Mouse (Mus musculus): ENCODE results near the gene Ston2. TPM values are rescaled to one million over a fixed set of nuclear protein-coding genes. Genes with fewer than 3 reads are reported as not detected.
"Not testable (repeated sequence)": the region's sequence is repeated elsewhere in the genome, so short reads cannot be mapped to it uniquely, and the experiment has no call there.

The Ston2 gene
- polyA plus RNA-seq, 1 experiment from 2014 or later: 4.3 TPM

DNA sequence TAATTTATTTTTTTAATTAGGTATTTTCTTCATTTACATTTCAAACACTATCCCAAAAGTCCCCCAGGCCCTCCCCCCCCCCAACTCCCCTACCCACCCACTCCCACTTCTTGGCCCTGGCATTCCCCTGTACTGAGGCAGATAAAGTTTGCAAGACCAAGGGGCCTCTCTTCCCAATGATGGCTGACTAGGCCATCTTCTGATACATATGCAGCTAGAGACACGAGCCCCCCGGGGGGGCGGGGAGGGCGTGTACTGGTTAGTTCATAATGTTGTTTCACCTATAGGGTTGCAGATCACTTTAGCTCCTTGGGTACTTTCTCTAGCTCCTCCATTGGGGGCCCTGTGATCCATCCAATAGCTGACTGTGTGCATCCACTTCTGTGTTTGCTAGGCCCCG lies 41.3 kb downstream of the Ston2 start:
- WGBS: 83% methylated on average over 5 of the region's 5 CpGs
- not testable (repeated sequence) for ATAC-seq (ENCODE audit: extremely low read depth, insufficient number of reproducible peaks, low FRiP score, low TSS enrichment); H3K4me3 ChIP-seq

DNA sequence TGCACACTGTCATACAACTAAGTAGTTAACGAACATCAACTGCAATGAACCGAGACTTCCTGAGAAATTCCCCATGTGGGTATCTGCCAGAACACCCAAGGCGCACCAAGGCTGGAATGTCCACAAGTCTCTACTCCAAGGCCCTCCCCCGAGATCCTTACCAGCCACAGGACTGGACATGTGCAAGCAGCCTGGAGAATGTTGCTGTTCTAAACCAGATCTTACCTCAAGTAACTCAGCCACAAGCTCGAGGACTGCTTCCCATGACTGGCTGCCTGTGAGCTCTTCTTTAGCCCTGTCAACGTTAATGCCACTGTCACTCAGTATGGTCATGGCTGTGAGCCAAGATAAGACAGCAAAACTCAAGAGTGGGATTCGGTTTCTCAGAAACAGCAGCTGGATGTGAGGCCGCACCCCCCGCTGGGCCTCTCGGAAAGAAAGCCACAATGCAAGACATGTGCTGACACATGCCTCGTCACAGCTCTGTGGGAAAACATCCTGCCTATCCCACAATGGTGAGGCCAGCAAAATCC lies 42.4 kb downstream of the Ston2 start:
- H3K27ac ChIP-seq (replicated peaks): peak overlapping the region; percentile 62; the same call in 1 of the 2 replicates
- peaks cover 14% of the 10 kb centered on the region for H3K27me3 ChIP-seq (replicated peaks)
- peak overlapping the region; percentile 21; the same call in 1 of the 2 replicates for H3K9ac ChIP-seq
- no peaks in the 10 kb centered on the region for H3K9me3 ChIP-seq
- H3K4me2 ChIP-seq: peak overlapping the region; percentile 40
- peak overlapping the region; percentile 27 for H3K4me3 ChIP-seq
- no peaks in the 10 kb centered on the region for H3K36me3 ChIP-seq
- ATAC-seq (ENCODE audit: extremely low read depth, insufficient number of reproducible peaks, low FRiP score, low TSS enrichment): peak; percentile 75
- WGBS: 23% methylated on average over 11 of the region's 11 CpGs
- H3K4me1 ChIP-seq: peaks cover 29% of the 10 kb centered on the region

More for the DNA sequence above, 41.3 kb downstream of the Ston2 start:
- H3K27ac ChIP-seq (replicated peaks); H3K9me3 ChIP-seq; H3K9ac ChIP-seq; H3K36me3 ChIP-seq: not testable (repeated sequence)
- H3K4me2 ChIP-seq: 0 out of 2 replicates have a peak overlapping the region, but pooled peaks have one; percentile 40
- peaks cover 29% of the 10 kb centered on the region for H3K4me1 ChIP-seq
- H3K27me3 ChIP-seq (replicated peaks): peaks cover 14% of the 10 kb centered on the region

DNA sequence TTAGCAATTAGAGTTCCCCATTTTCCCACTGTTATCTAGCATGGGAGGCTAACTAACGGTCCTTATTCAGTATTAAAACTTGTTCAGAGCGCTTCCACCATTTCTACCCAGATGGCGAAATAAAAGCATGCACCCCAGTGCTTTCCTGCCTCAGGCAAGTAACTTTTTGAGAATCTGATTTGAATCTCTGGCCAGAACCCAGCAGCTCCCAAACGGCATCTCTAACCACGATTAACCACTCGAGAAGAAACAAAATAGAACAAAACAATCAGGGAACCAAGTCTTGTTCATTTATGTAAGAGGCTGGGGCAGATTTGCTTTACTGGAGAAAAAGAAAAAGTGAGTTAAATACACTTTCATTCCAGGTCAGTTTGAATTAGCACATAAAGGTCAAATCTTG lies 44.1 kb downstream of the Ston2 start:
- Histone ChIP-seq H3K4me2 (peak overlapping the region; percentile 38; the same call in 1 of the 2 replicates), H3K27ac (replicated peaks) (no peak overlapping the region), H3K36me3 (no peaks in the 10 kb centered on the region), H3K9me3 (no peaks in the 10 kb centered on the region), H3K9ac (no peak overlapping the region), H3K27me3 (replicated peaks) (peaks cover 6% of the 10 kb centered on the region), H3K4me1 (peaks cover 26% of the 10 kb centered on the region), H3K4me3 (peak overlapping the region; percentile 19; the same call in 1 of the 2 replicates)
- WGBS: 88% methylated on average over 6 of the region's 6 CpGs
- ATAC-seq (ENCODE audit: extremely low read depth, insufficient number of reproducible peaks, low FRiP score, low TSS enrichment): no peak

DNA sequence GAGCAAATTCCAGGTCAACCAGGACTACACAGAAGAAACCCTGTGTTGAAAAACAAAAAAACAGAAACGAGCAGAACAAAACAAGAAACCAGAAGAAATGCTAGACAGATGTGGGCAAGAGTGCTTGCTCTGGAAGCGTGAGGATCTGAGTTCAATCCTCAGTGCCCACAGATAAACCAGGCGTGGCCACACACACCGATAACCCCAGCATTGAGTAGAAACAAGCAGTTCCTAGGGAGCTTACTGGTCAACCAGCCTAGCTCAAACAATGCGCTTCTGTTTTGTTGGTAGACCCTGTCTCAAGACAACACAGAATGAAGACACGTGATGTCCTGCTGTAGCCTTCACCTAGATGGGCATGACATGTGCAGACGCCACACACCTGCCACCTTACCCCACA lies 45.3 kb downstream of the Ston2 start:
- Histone ChIP-seq H3K4me2 (peak overlapping the region; percentile 38; the same call in 1 of the 2 replicates), H3K27ac (replicated peaks) (no peak overlapping the region), H3K9ac (no peak overlapping the region), H3K4me1 (peaks cover 17% of the 10 kb centered on the region), H3K36me3 (no peaks in the 10 kb centered on the region), H3K9me3 (no peaks in the 10 kb centered on the region), H3K4me3 (no peak overlapping the region; the same call in 1 of the 2 replicates), H3K27me3 (replicated peaks) (peaks cover 5% of the 10 kb centered on the region; the same call in 1 of the 2 replicates)
- 87% methylated on average over 7 of the region's 7 CpGs for WGBS
- no peak for ATAC-seq (ENCODE audit: extremely low read depth, insufficient number of reproducible peaks, low FRiP score, low TSS enrichment)

DNA sequence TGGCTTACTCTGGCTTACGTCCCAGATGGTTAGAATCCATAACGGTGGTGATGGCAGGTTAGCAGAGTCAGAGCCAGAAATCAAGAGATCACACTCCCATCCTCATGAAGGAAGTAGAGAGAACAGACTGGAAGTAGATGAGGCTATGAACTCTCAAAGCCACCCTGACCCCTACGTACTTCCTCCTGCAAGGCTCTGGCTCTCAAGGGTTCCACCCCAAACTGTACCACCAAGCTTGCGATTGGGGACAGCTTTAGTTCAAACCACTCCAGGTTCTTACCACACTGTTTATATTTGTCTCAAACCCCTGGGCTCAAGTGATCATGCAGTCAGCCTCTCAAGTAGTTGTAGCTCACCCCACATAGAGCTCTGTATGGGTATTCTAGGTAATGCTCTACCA lies 49.8 kb downstream of the Ston2 start:
- Histone ChIP-seq H3K9ac (no peak overlapping the region), H3K4me3 (no peak overlapping the region), H3K27ac (replicated peaks) (no peak overlapping the region), H3K36me3 (no peaks in the 10 kb centered on the region), H3K9me3 (no peaks in the 10 kb centered on the region), H3K27me3 (replicated peaks) (no peaks in the 10 kb centered on the region), H3K4me1 (peaks cover 23% of the 10 kb centered on the region), H3K4me2 (no peak overlapping the region)
- ATAC-seq (ENCODE audit: extremely low read depth, insufficient number of reproducible peaks, low FRiP score, low TSS enrichment): no peak
- WGBS: 89% methylated on average over 4 of the region's 4 CpGs

DNA sequence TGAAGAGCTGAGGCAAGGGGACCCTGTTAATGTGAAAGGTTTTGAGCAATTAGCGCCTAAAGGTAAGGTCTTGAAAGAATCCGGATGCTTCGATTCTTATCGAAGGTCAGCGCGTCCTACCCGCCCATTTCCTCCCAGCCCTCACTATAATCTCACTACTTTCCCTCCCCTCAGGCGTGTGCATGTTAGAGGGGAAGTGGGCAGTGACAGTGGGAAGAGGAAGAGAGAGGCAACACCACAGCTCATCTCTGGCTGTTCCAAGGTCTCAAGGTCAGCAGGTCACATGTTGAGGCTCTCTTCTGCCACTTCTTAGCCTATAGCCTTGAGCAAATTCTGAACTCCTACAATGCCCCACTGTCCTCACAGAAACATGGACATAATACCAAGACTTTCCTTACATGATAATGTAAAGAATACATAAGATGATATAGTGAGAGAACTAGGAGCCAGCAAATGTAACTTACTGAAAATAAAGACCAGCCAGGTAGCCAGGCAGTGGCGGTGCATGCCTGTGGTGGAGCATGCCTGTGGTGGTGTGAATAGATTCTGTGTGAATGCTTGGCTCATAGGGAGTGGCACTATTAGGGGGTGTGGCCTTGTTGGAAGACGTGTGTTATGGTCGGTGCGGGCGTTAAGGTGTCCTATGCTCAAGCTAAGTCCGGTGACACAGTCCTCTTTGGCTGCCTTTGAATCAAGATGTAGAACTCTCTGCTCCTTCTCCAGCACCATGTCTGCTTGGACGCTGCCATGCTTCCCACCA lies 51.8 kb downstream of the Ston2 start:
- Histone ChIP-seq H3K4me3 (no peak overlapping the region), H3K9me3 (no peaks in the 10 kb centered on the region), H3K4me1 (peaks cover 29% of the 10 kb centered on the region), H3K9ac (no peak overlapping the region), H3K27ac (replicated peaks) (no peak overlapping the region), H3K36me3 (no peaks in the 10 kb centered on the region), H3K27me3 (replicated peaks) (no peaks in the 10 kb centered on the region), H3K4me2 (no peak overlapping the region)
- ATAC-seq (ENCODE audit: extremely low read depth, insufficient number of reproducible peaks, low FRiP score, low TSS enrichment): no peak
- 82% methylated on average over 15 of the region's 15 CpGs for WGBS

DNA sequence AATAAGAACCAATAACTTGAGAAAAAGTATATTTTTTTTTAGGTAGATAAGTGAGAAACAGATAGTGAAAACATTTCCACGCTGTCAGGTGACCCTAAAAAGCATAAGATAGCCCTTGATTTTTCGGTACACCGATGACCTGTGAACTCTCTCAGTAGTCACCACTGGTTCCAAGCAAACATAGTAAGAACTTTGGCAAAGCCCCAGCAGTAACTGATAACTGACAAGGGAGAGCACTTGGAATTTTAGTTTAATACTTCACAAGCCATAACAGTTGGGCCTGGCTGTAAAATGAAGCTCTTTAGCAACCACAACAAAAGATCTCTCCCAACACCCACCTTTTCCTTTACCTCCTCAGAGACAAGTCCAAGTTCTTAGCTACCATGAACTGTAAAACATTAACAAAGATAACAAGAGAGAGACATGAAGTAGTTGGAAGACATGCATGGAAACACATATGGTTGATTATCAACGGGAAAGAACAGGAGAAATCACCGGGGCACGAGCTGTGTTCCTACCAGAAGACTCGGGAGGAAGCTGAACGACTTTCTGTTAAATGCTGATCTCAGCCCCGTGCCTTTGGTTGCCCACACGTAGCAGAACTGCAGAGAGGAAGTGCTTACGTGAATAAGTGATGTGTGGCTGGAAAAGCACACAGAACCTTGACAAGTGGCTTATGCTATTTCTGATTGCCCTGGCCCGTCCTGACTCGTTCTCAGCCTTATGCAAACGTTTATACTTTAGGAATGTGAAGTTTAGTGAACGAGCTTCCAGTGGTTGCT lies 53.8 kb downstream of the Ston2 start:
- Histone ChIP-seq H3K4me3 (no peak overlapping the region), H3K27ac (replicated peaks) (peak overlapping the region; percentile 13; the same call in 1 of the 2 replicates), H3K36me3 (no peaks in the 10 kb centered on the region), H3K27me3 (replicated peaks) (no peaks in the 10 kb centered on the region), H3K4me1 (peaks cover 29% of the 10 kb centered on the region), H3K4me2 (no peak overlapping the region), H3K9ac (no peak overlapping the region), H3K9me3 (no peaks in the 10 kb centered on the region)
- ATAC-seq (ENCODE audit: extremely low read depth, insufficient number of reproducible peaks, low FRiP score, low TSS enrichment): no peak
- WGBS: 43% methylated on average over 15 of the region's 15 CpGs

DNA sequence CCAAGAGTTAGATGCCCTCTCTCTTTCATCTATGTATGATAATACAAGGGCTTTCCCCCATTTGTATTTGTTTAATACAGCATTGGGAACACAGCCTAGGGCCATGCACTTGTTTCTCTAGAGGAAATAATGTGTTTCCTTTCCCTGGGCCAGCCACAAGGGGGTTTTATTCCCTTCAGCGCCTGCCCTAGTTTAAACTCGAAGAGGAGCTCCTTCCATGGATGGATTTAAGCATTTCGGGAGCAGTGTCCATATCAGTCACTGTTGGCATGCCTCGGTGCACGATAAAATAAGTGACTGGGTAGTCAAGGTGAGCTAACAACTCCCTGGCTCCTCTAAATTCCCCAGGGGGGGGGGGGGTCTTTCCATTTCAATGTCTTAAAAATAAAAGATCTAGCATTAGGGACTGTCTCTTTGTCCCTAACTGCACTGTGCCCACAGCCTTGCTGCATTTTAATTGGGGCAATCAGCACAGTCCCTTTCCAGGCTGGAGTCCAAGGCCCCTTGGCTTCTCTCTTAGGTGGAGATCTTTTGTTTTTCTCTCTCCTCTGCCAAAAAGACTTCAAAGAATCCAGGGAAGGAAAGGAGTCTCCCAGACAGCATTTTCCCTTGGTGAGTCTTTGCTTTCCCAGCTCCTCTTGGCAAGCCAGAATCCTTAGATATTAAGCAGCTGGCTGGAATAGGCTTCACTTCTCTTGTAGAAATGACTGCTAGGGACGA lies 55.3 kb downstream of the Ston2 start:
- no peak overlapping the region for H3K9ac ChIP-seq
- H3K27me3 ChIP-seq (replicated peaks): no peaks in the 10 kb centered on the region
- no peak for ATAC-seq (ENCODE audit: extremely low read depth, insufficient number of reproducible peaks, low FRiP score, low TSS enrichment)
- 64% methylated on average over 6 of the region's 6 CpGs for WGBS
- peaks cover 29% of the 10 kb centered on the region for H3K4me1 ChIP-seq
- H3K9me3 ChIP-seq: no peaks in the 10 kb centered on the region
- 0 out of 2 replicates have a peak overlapping the region, but pooled peaks have one; percentile 10 for H3K27ac ChIP-seq (replicated peaks)
- no peak overlapping the region for H3K4me3 ChIP-seq
- H3K4me2 ChIP-seq: no peak overlapping the region
- H3K36me3 ChIP-seq: no peaks in the 10 kb centered on the region

DNA sequence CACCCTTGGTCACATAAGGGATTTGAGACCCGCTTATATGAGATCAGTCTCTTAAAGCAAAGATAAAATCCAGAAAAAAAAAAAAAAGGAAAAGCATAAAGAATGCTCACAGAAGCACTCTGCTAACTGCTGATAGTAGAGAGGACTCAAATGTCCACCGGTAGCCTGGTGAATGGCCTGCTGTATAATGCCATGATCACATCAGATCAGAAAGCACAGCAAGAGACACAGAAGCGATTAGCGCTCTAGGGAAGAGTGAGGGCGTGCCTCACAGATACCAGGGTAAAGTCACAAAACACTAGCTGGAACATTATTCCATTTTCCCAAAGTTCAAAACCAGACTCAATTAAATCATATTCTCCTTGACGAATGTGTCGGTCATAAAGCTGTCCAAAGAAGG lies 62.0 kb downstream of the Ston2 start:
- no peaks in the 10 kb centered on the region for H3K4me1 ChIP-seq
- no peaks in the 10 kb centered on the region for H3K27me3 ChIP-seq (replicated peaks)
- no peak for ATAC-seq (ENCODE audit: extremely low read depth, insufficient number of reproducible peaks, low FRiP score, low TSS enrichment)
- H3K27ac ChIP-seq (replicated peaks): no peak overlapping the region
- H3K36me3 ChIP-seq: no peaks in the 10 kb centered on the region
- no peak overlapping the region for H3K9ac ChIP-seq
- H3K4me2 ChIP-seq: no peak overlapping the region
- WGBS: 83% methylated on average over 7 of the region's 7 CpGs
- no peaks in the 10 kb centered on the region for H3K9me3 ChIP-seq
- H3K4me3 ChIP-seq: no peak overlapping the region

DNA sequence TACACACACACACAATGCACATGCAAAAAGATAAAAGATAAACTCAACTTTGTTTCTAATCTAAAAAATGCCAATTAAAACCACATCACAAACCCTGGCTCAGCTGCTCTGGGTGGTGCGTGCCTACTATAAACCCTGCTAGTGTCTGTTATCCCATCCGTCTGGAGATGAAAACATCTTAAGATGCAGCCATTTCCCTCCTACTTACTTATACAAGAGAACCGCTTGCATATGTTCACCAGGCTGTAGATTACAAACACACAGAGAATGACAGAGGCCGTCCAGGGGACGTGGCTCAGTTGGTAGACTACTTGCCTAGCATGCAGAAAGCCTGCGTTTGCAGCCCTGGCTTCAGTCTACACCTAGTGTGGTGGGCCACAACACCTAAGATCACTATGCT lies 64.3 kb downstream of the Ston2 start:
- 78% methylated on average over 6 of the region's 6 CpGs for WGBS
- H3K4me2 ChIP-seq: no peak overlapping the region
- no peaks in the 10 kb centered on the region for H3K27me3 ChIP-seq (replicated peaks)
- H3K9me3 ChIP-seq: no peaks in the 10 kb centered on the region
- no peak overlapping the region for H3K27ac ChIP-seq (replicated peaks)
- no peak overlapping the region for H3K9ac ChIP-seq
- H3K4me1 ChIP-seq: no peaks in the 10 kb centered on the region
- ATAC-seq (ENCODE audit: extremely low read depth, insufficient number of reproducible peaks, low FRiP score, low TSS enrichment): no peak
- no peak overlapping the region for H3K4me3 ChIP-seq
- H3K36me3 ChIP-seq: no peaks in the 10 kb centered on the region

DNA sequence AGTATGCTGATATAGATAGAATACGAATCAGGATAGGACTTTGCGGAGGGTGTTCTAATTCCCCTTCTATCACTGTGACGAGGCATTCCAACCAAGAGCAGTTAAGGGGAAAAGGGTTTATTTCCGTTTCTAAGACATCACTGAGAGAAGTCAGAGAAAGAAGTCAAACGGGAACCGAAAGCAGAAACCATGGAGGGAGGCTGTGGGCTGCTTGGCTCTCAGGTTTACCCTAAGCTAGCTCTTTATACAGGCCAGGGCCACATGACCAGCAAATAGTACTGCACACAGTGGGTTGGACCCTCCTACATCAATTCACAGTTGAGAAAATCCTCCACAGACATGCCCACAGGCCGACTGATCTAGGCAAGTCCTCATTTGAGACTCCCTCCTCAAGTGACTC lies 69.1 kb downstream of the Ston2 start:
- Histone ChIP-seq H3K27me3 (replicated peaks) (no peaks in the 10 kb centered on the region), H3K4me2 (no peak overlapping the region), H3K9me3 (no peaks in the 10 kb centered on the region), H3K9ac (no peak overlapping the region), H3K4me3 (no peak overlapping the region), H3K27ac (replicated peaks) (no peak overlapping the region), H3K4me1 (no peaks in the 10 kb centered on the region), H3K36me3 (no peaks in the 10 kb centered on the region)
- no peak for ATAC-seq (ENCODE audit: extremely low read depth, insufficient number of reproducible peaks, low FRiP score, low TSS enrichment)
- 82% methylated on average over 7 of the region's 7 CpGs for WGBS
